Mouse (Mus musculus) CH12.LX (cell line): Measurements from ENCODE around the gene Cep89.
A peak's percentile ranks its signal among the peaks of the same experiment; 100 is the strongest.

Source experiments
- BHLHE40 ChIP-seq: IDR thresholded peaks from 2 replicates; pipeline ENCODE4 v1.6.1; 2011; ENCODE audit warnings: mild to moderate bottlenecking, low read depth, low read length, improper control_type of control experiment
- CTCF ChIP-seq, 2 experiments: IDR thresholded peaks in 1 of 2; conservative IDR thresholded peaks in 1 of 2; 2 replicates each; pipeline ENCODE4 v1.5.1; 2011 to 2012; ENCODE audit warnings: low read depth in 2 of 2, low read length in 2 of 2, improper control_type of control experiment in 1 of 2, inconsistent platforms in 1 of 2, mild to moderate bottlenecking in 1 of 2, moderate library complexity in 1 of 2
- ELF1 ChIP-seq: IDR thresholded peaks from 2 replicates; pipeline ENCODE4 v1.6.1; 2014; ENCODE audit warnings: low read depth, mild to moderate bottlenecking, inconsistent platforms, low read length, improper control_type of control experiment
- EP300 ChIP-seq: IDR thresholded peaks from 2 replicates; pipeline ENCODE4 v1.6.1; 2011; ENCODE audit warnings: low read length, improper control_type of control experiment
- HCFC1 ChIP-seq: IDR thresholded peaks from 2 replicates; pipeline ENCODE4 v1.6.1; 2012; ENCODE audit warnings: low read depth, mild to moderate bottlenecking, inconsistent platforms, low read length, improper control_type of control experiment
- MEF2A ChIP-seq: IDR thresholded peaks from 2 replicates; pipeline ENCODE4 v1.6.1; 2014; ENCODE audit warnings: low read depth, mild to moderate bottlenecking, inconsistent platforms, low read length, improper control_type of control experiment, borderline replicate concordance
- MYC ChIP-seq: IDR thresholded peaks from 2 replicates; pipeline ENCODE4 v1.6.1; 2011; ENCODE audit warnings: low read depth, mild to moderate bottlenecking, improper control_type of control experiment, low read length
- POLR2A ChIP-seq: IDR thresholded peaks from 2 replicates; pipeline ENCODE4 v1.6.1; 2011; ENCODE audit warnings: low read depth, mild to moderate bottlenecking, improper control_type of control experiment, low read length
- RAD21 ChIP-seq: IDR thresholded peaks from 2 replicates; pipeline ENCODE4 v1.6.1; 2011; ENCODE audit warnings: low read depth, mild to moderate bottlenecking, low read length, improper control_type of control experiment, moderate library complexity
- RCOR1 ChIP-seq: conservative IDR thresholded peaks from 2 replicates; pipeline ENCODE4 v1.6.1; 2012; ENCODE audit warnings: low read depth, mild to moderate bottlenecking, inconsistent platforms, low read length, improper control_type of control experiment
- UBTF ChIP-seq: IDR thresholded peaks from 2 replicates; pipeline ENCODE4 v1.6.1; 2012; ENCODE audit warnings: low read depth, mild to moderate bottlenecking, inconsistent platforms, low read length, improper control_type of control experiment, moderate library complexity
- USF2 ChIP-seq: conservative IDR thresholded peaks from 2 replicates; pipeline ENCODE4 v1.6.1; 2011; ENCODE audit warnings: low read depth, low read length, improper control_type of control experiment
- ZC3H11A ChIP-seq: IDR thresholded peaks from 2 replicates; pipeline ENCODE4 v1.6.1; 2012; ENCODE audit warnings: low read depth, mild to moderate bottlenecking, inconsistent platforms, low read length, improper control_type of control experiment

GRCm38 (mm10) chr7:35382706-35383353, 14.0 kb upstream of the Cep89 start:
- no peak for TF ChIP-seq USF2
- no peak for TF ChIP-seq POLR2A
- TF ChIP-seq CTCF (conservative IDR thresholded peaks at IDR 0.05 in 1 of 2, IDR thresholded peaks at IDR 0.05 in 1 of 2; ENCODE audit: low read depth in 2 of 2, low read length in 2 of 2): no peak
- no peak for TF ChIP-seq EP300
- TF ChIP-seq HCFC1: no peak
- no peak for TF ChIP-seq RCOR1
- no peak for TF ChIP-seq RAD21
- no peak for TF ChIP-seq BHLHE40
- TF ChIP-seq ELF1: peak; percentile 67
- TF ChIP-seq MYC: no peak
- no peak for TF ChIP-seq MEF2A
- TF ChIP-seq ZC3H11A: no peak
- no peak for TF ChIP-seq UBTF
